Mouse (Mus musculus) spleen, adult 2 months (tissue): ENCODE measurements around the gene Pcgf1.

Experiments used
- CTCF ChIP-seq: fragments of 200-500 bp; IDR thresholded peaks from 2 replicates; pipeline ENCODE4 v1.5.1; 2011; ENCODE audit warnings: mild to moderate bottlenecking, inconsistent platforms; ENCODE audit not compliant: insufficient read depth, insufficient read length, insufficient replicate concordance; ENCODE audit errors: extremely low read depth
- POLR2A ChIP-seq: fragments of 200-500 bp; IDR thresholded peaks from 2 replicates; pipeline ENCODE4 v1.6.1; 2011; ENCODE audit warnings: low read depth, low read length, inconsistent platforms

GRCm38 (mm10) chr6:83040601-83041000, 37.1 kb upstream of the Pcgf1 start:
- no peak for TF ChIP-seq POLR2A
- no peak for TF ChIP-seq CTCF
